Mouse (Mus musculus) kidney, postnatal 4 days (tissue): Measurements from ENCODE around the gene Dpp7.

Experiments
- DNase-seq, 2 experiments: peaks; one replicate each; pipeline ENCODE4 v3.0.0; 2021; ENCODE audit warnings: mixed read lengths in 2 of 2

Gene Dpp7

DNA sequence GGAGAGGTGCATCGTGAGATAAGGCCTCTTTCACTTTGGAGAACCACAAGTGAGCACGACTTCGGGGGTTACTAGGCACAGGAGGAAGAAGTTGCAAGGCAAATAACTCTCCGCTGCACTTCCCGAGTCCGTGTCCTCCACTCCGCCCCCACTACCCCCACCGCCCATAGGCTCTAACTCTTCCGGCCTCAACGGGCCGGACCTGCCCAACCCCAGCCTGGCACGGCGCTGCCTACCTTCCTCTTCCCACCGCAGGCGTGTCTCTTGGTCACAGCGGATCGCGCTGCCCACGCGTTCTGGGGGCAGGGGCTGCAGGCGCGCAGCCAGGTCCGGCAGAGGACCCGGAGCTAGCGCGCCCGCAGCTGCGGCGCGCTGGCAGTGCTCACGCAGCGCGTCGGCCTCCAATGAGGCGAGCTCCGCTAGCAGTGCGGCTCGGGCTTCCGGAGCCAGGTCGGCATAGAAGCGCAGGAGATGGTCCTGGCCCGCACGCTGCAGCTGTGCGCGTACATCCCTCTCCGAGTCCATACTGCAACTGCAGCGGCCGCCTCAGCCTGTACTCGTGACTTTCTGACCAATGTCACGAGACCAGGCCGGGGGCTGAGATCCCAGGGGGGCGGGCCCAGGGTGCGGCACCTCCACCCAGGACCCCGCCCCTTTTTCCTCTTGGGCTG is 9.1 kb upstream of the Dpp7 start, which contains the start of gene Uap1l1:
Uap1l1 (minus strand) TSS at position 592 of the 671 bp plus-strand sequence.
- DNase-seq: peak; percentile 87 to 92

- no peak for DNase-seq
These were observed 8.6 kb upstream of the Dpp7 start for GRCm38 (mm10) chr2:25364761-25365090.

GRCm38 (mm10) chr2:25364313-25364712 is 8.2 kb upstream of the Dpp7 start:
- no peak for DNase-seq

GRCm38 (mm10) chr2:25363478-25364178 is 7.5 kb upstream of the Dpp7 start:
- DNase-seq: peak in 1 of 2 experiments; percentile 46

- DNase-seq: no peak
These were observed 3.7 kb upstream of the Dpp7 start for GRCm38 (mm10) chr2:25359848-25360247.

DNA sequence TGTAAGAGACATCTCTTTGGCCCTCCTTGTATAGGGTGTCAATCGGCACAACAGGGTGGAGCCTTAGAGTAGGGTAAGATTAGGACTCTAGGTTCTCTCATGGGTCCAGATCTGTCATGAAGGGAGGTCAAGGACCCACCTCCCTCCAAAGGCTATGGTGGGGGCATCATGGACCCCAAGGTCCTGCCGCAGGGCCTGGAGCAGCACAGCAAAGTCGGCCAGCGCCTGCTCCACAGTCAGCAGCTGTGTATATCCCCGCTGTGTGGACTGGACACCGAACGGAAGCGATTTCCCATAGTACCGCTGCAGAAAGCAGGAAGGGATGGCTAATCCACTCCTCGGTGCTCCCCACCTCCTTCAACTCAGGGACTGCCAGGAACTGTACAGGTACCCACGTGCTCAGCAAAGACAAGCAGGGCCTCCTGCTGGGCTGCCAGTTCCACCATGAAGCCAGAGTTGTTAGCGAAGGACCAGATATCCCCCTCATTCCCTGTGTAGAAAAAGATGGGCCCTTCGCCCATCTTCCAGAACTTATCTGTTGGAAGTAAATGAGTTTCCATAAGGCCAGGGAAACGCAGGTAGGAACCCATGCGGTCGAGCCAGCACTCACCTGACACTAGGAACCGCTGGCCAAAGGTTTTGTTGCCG is 616 bp downstream of the Dpp7 start:
- DNase-seq: no peak

DNA sequence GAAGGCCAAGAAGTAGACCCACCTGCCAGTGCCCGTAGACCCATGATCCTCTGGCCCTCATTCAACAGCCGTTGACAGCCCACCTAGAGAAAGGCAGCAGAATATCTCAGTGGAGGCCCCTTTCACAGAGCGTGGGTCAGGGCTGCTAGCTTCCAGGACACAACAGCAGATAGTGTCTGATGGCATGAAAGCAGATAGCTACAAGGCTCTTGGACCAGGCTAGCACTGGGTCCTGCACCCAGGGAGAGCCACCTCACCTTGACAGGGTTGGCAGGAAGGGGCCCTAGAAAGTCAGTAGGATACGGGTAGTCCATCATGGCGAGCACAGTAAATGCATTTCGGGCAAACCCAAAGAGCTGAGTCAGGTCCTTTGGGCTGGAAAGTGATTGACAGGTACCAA is 1.9 kb downstream of the Dpp7 start:
- DNase-seq: no peak

GRCm38 (mm10) chr2:25350701-25351100 is 5.5 kb downstream of the Dpp7 start:
- DNase-seq: no peak

DNA sequence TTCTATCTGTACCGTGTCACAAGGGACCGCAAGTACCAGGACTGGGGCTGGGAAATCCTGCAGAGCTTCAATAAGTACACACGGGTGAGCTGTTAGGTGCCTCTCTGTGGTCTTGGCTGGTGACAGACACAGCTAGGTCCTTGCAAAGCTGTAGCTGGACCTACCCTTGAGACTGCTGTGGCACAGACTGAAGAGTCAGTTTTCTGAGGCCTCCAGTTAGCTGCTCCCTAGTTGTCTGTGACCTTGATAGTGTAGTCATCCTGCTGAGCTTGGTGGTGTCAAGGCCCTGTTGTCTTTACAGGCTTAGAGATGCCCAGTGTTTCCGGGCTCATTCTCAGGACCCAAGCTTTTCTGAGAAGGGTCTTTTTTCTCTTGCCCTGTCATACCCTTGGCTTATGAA is 6.7 kb downstream of the Dpp7 start:
- no peak for DNase-seq

GRCm38 (mm10) chr2:25348162-25348561 is 8.0 kb downstream of the Dpp7 start:
- no peak for DNase-seq

- no peak for DNase-seq
These were observed 17.9 kb downstream of the Dpp7 start for GRCm38 (mm10) chr2:25338303-25338702.

GRCm38 (mm10) chr2:25333569-25333968 is 22.6 kb downstream of the Dpp7 start:
- no peak for DNase-seq

GRCm38 (mm10) chr2:25332286-25333160 is 23.6 kb downstream of the Dpp7 start, which contains the start of gene Man1b1:
Gene Man1b1 (plus strand): TSS chr2:25332338.
- peak; percentile 100 for DNase-seq

GRCm38 (mm10) chr2:25331470-25331869 is 24.7 kb downstream of the Dpp7 start:
- no peak for DNase-seq

GRCm38 (mm10) chr2:25328440-25328839 is 27.7 kb downstream of the Dpp7 start:
- DNase-seq: peak; percentile 39 to 47

GRCm38 (mm10) chr2:25326036-25326435 is 30.1 kb downstream of the Dpp7 start:
- DNase-seq: no peak

- DNase-seq: no peak
These were observed 36.1 kb downstream of the Dpp7 start for GRCm38 (mm10) chr2:25320084-25320483.

- peak; percentile 86 to 88 for DNase-seq
These were observed 37.0 kb downstream of the Dpp7 start, which contains the start of gene Grin1 for GRCm38 (mm10) chr2:25318971-25319773. Gene Grin1 (minus strand): TSS chr2:25319187.

DNA sequence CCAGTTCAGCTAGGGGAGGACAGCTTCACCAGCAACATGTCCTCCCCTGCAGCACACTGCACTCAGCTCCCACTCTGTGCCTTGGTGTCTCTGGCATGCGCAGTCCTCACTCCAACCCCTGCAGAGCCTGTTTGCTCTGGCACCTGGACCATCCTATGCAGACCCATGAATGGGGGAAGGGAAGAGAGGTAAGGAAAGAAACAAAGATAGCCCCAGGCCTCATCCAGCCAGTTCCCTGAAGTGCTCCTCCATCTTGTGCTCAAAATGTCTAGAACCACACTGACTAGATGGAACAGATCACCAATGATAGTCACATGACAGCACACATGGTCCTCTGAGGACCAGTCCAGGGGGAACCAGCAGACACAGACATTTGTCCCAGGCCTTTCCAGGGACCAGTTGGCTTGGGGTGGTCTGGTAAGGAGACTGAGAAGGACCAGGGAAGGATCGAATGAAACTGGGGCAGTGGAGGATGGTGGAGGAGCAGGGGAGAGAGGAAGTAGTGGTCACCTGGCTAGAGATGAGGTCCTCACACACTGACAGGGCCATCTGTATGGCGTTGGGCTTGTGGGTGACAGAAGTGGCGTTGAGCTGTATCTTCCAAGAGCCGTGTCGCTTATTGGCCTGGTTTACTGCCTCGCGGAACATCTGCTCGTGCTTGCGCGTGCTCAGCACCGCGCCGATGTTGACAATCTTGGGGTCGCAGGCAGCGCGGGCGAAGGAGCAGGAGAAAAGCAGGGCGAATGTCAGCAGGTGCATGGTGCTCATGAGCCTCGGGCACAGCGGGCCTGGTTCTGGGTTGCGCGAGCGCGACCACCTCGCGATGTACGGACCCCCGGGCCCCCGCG is 37.8 kb downstream of the Dpp7 start:
- no peak for DNase-seq

GRCm38 (mm10) chr2:25311491-25311891 is 44.7 kb downstream of the Dpp7 start:
- no peak for DNase-seq

DNA sequence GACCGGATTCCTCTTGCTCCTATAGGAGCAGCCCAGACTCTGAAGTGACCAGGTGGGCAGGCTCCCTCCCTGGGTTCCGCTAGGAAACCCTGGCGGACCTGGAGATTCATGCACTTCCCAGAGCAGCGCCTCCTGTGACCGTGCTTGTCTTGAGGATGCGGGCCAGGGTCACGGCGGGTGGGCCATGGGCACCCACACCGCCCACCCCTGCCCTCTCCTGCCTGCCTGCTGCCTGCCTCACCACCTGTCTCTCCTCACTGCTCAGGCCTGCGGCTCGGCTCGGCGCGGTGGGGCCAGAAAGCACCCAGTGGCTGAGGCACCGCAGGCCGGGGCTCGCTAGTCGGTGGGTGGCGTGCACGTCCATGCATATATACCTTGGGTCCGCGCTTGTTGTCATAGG is 45.2 kb downstream of the Dpp7 start:
- DNase-seq: no peak
